Mouse (Mus musculus): Measurements from ENCODE around the gene Hspb2. TPM values are rescaled to one million over a fixed set of nuclear protein-coding genes. Genes with fewer than 3 reads are reported as not detected.

The Hspb2 gene
- polyA plus RNA-seq, 1 experiment: 54.7 TPM

DNA sequence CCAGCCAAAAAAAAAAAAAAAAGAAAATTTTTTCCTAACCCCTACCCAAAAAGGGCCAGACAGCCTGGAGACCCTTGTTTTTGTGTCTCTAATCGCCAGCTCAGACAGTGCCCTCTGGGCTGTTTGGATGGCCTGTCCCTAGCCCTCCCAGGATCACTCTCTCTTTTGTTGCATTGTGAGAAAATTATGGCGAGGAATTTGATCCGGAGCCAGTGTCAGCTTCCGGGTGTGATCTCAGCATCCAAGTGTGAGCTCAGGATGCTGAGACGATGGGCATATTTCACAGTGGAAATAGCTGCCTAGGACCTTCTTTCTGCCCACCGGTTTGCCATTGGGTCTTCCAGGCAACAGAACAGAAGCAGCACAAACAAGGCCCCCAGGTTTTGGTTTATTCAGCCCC lies 1.4 kb downstream of the Hspb2 start:
- no peak for DNase-seq (ENCODE audit: low spot score)

GRCm38 (mm10) chr9:50746214-50746677 lies 5.9 kb downstream of the Hspb2 start, which contains the start of gene 2310030G06Rik:
2310030G06Rik (minus strand) TSS chr9:50746536.
- DNase-seq (ENCODE audit: low spot score): peak; percentile 43

- no peak for DNase-seq (ENCODE audit: low spot score)
Observed at GRCm38 (mm10) chr9:50745806-50746205, 6.3 kb downstream of the Hspb2 start.

GRCm38 (mm10) chr9:50742744-50743143 lies 9.4 kb downstream of the Hspb2 start:
- DNase-seq (ENCODE audit: low spot score): no peak

DNA sequence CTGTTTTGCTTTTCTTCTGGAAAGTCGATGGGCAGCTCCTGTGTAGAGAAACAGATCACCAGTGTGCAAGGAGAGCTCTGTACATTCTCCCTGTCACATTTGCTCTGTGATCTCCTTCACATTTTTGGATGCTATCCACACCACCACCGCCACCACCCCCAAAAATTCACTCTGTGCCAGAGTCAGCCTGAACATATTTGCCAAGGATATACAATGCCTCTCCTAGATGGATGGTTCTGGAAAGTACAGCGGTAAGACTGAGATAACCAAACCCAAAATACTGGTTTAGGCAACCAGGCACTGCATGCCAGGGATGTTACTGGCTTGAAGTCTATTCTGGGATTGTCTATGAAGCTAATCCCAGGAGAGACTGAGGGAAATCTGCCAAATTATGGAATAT lies 9.9 kb downstream of the Hspb2 start:
- no peak for DNase-seq (ENCODE audit: low spot score)

GRCm38 (mm10) chr9:50740867-50741784 lies 11.0 kb downstream of the Hspb2 start:
- no peak for DNase-seq (ENCODE audit: low spot score)

DNA sequence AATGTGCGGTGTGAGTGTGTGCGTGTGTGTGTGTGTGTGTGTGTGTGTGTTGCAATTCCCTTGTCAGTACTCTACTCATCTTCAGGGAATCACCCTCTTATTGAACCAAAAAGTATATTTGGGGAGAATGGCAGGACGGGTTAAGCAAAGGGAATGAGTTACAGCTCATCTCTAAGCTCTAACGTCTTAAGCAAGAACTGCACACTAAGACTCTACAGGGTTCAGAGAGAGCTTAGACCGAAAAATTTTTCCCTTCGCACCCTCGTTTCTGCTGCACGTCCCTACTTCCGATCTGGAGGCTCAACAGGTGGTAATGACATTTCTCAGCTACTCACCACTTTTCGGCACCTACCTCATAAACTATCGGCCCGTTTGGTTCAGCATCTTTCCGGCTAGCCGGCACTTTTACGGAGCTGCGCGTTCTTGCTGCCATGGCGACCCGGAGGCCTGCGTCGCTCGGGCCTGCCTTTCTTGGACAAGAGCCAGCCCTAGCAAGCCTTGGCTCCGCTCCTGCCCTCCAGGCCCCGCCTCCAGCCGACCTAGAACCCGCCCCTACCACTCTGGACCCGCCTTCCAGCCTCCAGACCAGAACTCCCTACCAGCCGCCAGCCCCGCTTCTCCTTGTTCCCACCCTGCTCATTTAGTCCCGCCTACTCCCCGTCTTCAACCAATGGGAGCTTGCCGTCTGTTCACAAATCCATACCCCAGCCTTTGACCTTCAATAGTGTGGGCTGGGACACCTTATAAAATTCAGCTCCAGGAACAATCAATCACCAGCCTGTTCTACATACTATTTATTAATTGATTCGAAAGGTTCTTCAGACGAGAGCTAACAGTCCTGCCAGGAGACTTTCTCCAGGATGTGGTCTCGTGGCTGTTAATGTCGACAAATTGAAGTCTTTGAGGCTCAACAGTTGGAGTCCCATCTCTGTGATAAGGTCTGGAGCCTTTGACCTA lies 13.0 kb downstream of the Hspb2 start, which contains the start of gene Dixdc1:
TSS of gene Dixdc1 (minus strand) at position 604 of the 957 bp plus-strand sequence.
- DNase-seq (ENCODE audit: low spot score): peak; percentile 84

DNA sequence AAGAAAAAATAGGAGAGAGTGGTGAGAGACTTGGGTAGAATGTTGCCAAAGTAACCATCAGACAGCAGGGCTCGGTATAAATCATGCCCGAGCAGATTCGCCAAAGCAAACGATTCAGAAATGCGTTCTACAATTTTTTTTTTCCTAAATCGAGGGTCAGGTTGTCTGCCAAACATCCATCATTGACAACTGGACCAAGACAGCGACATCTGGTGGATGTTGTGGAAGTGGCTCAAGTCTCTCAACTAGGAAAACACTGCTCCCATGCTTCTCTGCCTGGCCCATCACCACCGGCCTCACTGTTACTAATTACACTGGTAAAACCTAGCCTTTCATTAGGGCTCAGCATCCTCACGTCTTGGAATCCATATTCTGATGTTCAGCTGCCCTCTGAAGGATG lies 17.2 kb downstream of the Hspb2 start:
- no peak for DNase-seq (ENCODE audit: low spot score)

GRCm38 (mm10) chr9:50732560-50732959 lies 19.6 kb downstream of the Hspb2 start:
- no peak for DNase-seq (ENCODE audit: low spot score)

- DNase-seq (ENCODE audit: low spot score): no peak
Observed at GRCm38 (mm10) chr9:50729600-50729999, 22.6 kb downstream of the Hspb2 start.

- peak; percentile 40 for DNase-seq (ENCODE audit: low spot score)
Observed at GRCm38 (mm10) chr9:50727925-50728651, 24.1 kb downstream of the Hspb2 start.

GRCm38 (mm10) chr9:50727171-50727924 lies 24.8 kb downstream of the Hspb2 start:
- no peak for DNase-seq (ENCODE audit: low spot score)

GRCm38 (mm10) chr9:50725921-50726590 lies 26.1 kb downstream of the Hspb2 start:
- no peak for DNase-seq (ENCODE audit: low spot score)

DNA sequence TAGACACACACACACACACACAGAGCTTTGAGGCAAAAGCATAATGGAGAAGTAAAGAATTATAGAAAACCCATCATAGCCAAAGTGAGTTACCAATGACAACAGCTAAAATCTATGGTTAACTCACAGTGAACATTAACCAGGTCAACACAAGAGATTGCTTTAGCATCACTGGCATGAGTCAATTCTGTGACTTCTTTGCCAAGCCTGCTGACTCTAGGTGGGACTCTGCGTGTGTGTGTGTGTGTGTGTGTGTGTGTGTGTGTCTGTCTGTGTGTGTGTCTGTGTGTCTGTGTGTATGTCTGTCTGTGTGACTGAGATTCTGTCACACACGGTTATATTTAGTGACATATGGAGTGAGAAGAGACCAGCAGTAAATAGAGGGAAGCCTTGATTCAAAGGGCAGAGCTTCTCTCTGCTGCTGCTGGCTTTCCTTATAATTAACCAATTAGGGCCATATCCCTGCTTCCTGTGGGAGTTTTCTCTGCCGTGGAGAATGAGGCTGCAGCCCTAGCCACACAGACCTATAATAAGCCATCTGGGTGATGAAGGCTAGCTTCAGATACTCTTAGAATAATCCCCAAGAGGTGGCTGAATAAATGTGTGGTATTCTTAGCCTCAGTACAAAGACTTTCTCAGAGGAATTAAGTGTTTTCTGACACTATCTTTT lies 27.4 kb downstream of the Hspb2 start:
- DNase-seq (ENCODE audit: low spot score): no peak

- DNase-seq (ENCODE audit: low spot score): no peak
Observed at GRCm38 (mm10) chr9:50724147-50724546, 28.0 kb downstream of the Hspb2 start.

- no peak for DNase-seq (ENCODE audit: low spot score)
Observed at GRCm38 (mm10) chr9:50723406-50723805, 28.7 kb downstream of the Hspb2 start.

DNA sequence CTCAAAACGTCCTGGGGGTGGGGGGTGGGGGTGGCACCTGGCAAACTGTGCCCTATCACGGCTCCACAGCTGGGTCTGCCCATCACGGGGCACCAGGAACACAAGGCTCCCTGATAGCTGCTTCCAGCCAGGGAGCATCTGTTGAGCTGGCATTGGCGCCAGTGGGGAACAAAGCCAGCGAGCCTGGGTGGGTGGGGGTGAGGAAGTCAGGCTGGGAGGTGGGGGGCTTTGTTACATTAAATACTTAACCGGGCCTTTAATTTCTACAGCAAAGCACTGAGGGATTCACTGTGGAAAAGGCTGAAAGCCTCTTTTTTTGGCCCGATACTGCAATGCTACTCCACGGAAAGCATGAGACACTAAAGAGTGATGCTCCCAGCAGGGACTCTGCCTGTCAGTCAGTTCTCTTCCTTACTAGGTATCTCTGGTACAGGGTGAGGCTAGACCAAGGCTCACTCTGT lies 29.7 kb downstream of the Hspb2 start:
- DNase-seq (ENCODE audit: low spot score): no peak

GRCm38 (mm10) chr9:50721061-50721460 lies 31.1 kb downstream of the Hspb2 start:
- DNase-seq (ENCODE audit: low spot score): no peak

- no peak for DNase-seq (ENCODE audit: low spot score)
Observed at GRCm38 (mm10) chr9:50718878-50719277, 33.3 kb downstream of the Hspb2 start.

Measured in urinary bladder, adult 2 months (tissue).